Mouse (Mus musculus) subcutaneous adipose tissue, adult 2 months (tissue): Measurements from ENCODE around the gene Adrb1. TPM values are rescaled to one million over a fixed set of nuclear protein-coding genes. Genes with fewer than 3 reads are reported as not detected.

Source experiments
- polyA plus RNA-seq: library from polyadenylated mRNA; depleted of rRNA; stranded (reverse); fragments of >200 nt; gene quantifications from 2 replicates; pipeline ENCODE4 v1.2.3, GENCODE M21; 2012; ENCODE audit warnings: low replicate concordance; rRNA removed

Adrb1 gene
- 3.2 and 5.4 TPM in 2 replicates for polyA plus RNA-seq

GRCm38 (mm10) chr19:56721387-56722211 is at the start of gene Adrb1:
TSS of gene Adrb1 (plus strand) at chr19:56722199.

Other genes with a start within 250 kb of the Adrb1 start
- gene Dclre1a, start 174.0 kb upstream of the Adrb1 start, polyA plus RNA-seq = 6.0 and 10.6 TPM in 2 replicates
- 7.6 and 14.5 TPM in 2 replicates for gene Nhlrc2, start 173.9 kb upstream of the Adrb1 start, polyA plus RNA-seq
- gene Ccdc186, start 100.0 kb downstream of the Adrb1 start, polyA plus RNA-seq = 4.0 and 7.2 TPM in 2 replicates
- gene Tdrd1, start 104.0 kb downstream of the Adrb1 start, polyA plus RNA-seq = 0.17 TPM in 1 of 2 replicates, not detected in the other
- 25.6 TPM in 1 of 2 replicates, not detected in the other for gene Vwa2, start 152.1 kb downstream of the Adrb1 start, polyA plus RNA-seq